8 mouse cellular contexts compared by ENCODE assay signal in the genomic region with DNA sequence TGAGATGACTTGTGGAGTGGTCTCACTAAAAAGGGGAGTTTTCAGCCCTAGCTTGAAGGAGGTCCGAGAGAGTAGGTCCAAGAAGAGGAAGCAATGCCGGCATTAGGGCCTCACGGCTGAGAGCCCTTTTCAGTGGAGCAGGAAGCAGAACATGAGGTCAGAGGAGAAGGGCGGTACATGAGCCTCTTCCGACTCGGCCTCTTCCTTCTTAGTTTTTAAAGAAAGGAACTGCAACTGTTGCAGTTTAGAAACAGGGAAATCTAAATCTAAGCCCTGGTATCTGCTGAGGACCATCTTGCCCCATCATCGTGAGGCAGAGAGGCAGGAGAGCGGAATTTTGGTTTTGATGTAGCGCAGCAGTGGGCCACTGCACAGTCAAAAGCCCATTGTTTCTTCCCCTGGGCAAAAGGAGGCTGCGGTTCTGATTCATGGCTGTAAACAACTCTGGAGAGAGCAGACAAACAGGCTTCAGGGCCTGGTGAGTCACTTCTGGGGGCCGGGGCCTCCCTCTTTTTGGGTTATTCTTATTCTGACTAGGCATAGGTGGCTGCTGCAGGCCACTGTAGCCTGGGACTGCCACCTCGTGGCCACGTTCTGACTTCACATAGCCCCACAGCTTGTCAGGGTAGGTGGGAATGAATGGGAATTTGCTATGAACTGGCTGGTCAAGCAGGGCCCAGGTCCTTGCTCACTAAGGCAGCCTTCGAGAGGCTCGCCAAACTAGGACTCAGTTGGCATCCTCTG. TPM values are rescaled to one million over a fixed set of nuclear protein-coding genes. Genes with fewer than 3 reads are reported as not detected.
DNase-seq lines count a peak whose midpoint lies in the region; ATAC-seq and TF ChIP-seq lines count a peak whose summit lies in the region.

Gene Slc25a45 (plus strand): TSS at position 191 of the 744 bp plus-strand sequence.

- no peak for ATAC-seq in midbrain, embryonic 15.5 days (replicated peaks)
- peak; percentile 35 for ATAC-seq in intestine, postnatal 0 days
- ATAC-seq in midbrain, embryonic 12.5 days (ENCODE audit: low FRiP score, low read depth): no peak

- no peak within 1 kb of the TSS for H3K4me2 ChIP-seq in midbrain, embryonic 15.5 days
- H3K4me2 ChIP-seq in intestine, postnatal 0 days (replicated peaks; ENCODE audit: low read depth): peak within 1 kb of the TSS; percentile 21; the same call in 1 of the 2 replicates
- no peak within 1 kb of the TSS for H3K4me2 ChIP-seq in midbrain, embryonic 12.5 days (replicated peaks)

- peak within 1 kb of the TSS; percentile 24; the same call in 1 of the 2 replicates for H3K27ac ChIP-seq in midbrain, embryonic 10.5 days (replicated peaks)
- no peak within 1 kb of the TSS; the same call in 1 of the 2 replicates for H3K27ac ChIP-seq in midbrain, embryonic 15.5 days
- H3K27ac ChIP-seq in intestine, postnatal 0 days (ENCODE audit: low read depth, low read length): peak within 1 kb of the TSS; percentile 41; the same call in 1 of the 2 replicates
- 0 out of 2 replicates have a peak within 1 kb of the TSS, but pooled peaks have one; percentile 39 for H3K27ac ChIP-seq in midbrain, embryonic 12.5 days (replicated peaks)

- H3K4me3 ChIP-seq in midbrain, embryonic 10.5 days: 0 out of 2 replicates have a peak within 1 kb of the TSS, but pooled peaks have one; percentile 2
- H3K4me3 ChIP-seq in midbrain, embryonic 15.5 days: no peak within 1 kb of the TSS
- H3K4me3 ChIP-seq in intestine, postnatal 0 days (ENCODE audit: low read depth, low read length): no peak within 1 kb of the TSS
- H3K4me3 ChIP-seq in midbrain, embryonic 12.5 days: no peak within 1 kb of the TSS

- H3K36me3 ChIP-seq in midbrain, embryonic 10.5 days: peaks cover 4% of the 10 kb centered on the region
- no peaks in the 10 kb centered on the region for H3K36me3 ChIP-seq in midbrain, embryonic 15.5 days (replicated peaks)
- H3K36me3 ChIP-seq in intestine, postnatal 0 days (ENCODE audit: control insufficient read depth, insufficient read depth): no peaks in the 10 kb centered on the region
- no peaks in the 10 kb centered on the region for H3K36me3 ChIP-seq in midbrain, embryonic 12.5 days

- WGBS in midbrain, embryonic 10.5 days: 50% methylated on average over 15 of the region's 15 CpGs
- 45% methylated on average over 15 of the region's 15 CpGs for WGBS in midbrain, embryonic 15.5 days
- WGBS in intestine, postnatal 0 days: 45% methylated on average over 15 of the region's 15 CpGs
- 49% methylated on average over 15 of the region's 15 CpGs for WGBS in midbrain, embryonic 12.5 days

- intact Hi-C loops in left cerebral cortex, postnatal 4 days (cut with DNase I): loop anchor here (5.0 kb wide), 1 partner anchor 85 kb away; no protein-coding TSS in a partner anchor

- peak; percentile 92 for TF ChIP-seq CTCF in intestine, postnatal 0 days (IDR thresholded peaks at IDR 0.05; ENCODE audit: low read depth)

- H3K4me1 ChIP-seq in midbrain, embryonic 10.5 days: peaks cover 35% of the 10 kb centered on the region
- H3K4me1 ChIP-seq in midbrain, embryonic 15.5 days: peaks cover 21% of the 10 kb centered on the region
- H3K4me1 ChIP-seq in intestine, postnatal 0 days (replicated peaks; ENCODE audit: control insufficient read depth, insufficient read depth, low read length): peaks cover 2% of the 10 kb centered on the region; the same call in 1 of the 2 replicates
- peaks cover 19% of the 10 kb centered on the region for H3K4me1 ChIP-seq in midbrain, embryonic 12.5 days

- no peak within 1 kb of the TSS for H3K9ac ChIP-seq in midbrain, embryonic 15.5 days
- H3K9ac ChIP-seq in intestine, postnatal 0 days (ENCODE audit: low read depth, low read length): peak within 1 kb of the TSS; percentile 26; the same call in 1 of the 2 replicates
- H3K9ac ChIP-seq in midbrain, embryonic 12.5 days (replicated peaks): no peak within 1 kb of the TSS; the same call in 1 of the 2 replicates

- no peaks in the 10 kb centered on the region for H3K9me3 ChIP-seq in midbrain, embryonic 10.5 days (replicated peaks)
- no peaks in the 10 kb centered on the region for H3K9me3 ChIP-seq in midbrain, embryonic 15.5 days
- no peaks in the 10 kb centered on the region for H3K9me3 ChIP-seq in intestine, postnatal 0 days (ENCODE audit: control insufficient read depth)
- H3K9me3 ChIP-seq in midbrain, embryonic 12.5 days: no peaks in the 10 kb centered on the region

- peak; percentile 69 for DNase-seq in midbrain, embryonic 10.5 days (ENCODE audit: low spot score)
- peak; percentile 69 for DNase-seq in embryo, embryonic 9.5 days (ENCODE audit: extremely low spot score)
- no peak for DNase-seq in gonadal fat pad, adult 2 months (ENCODE audit: low read depth)
- DNase-seq in left cerebral cortex, postnatal 4 days: peak; percentile 76
- DNase-seq in spleen, adult 18-20 months: peak; percentile 55 to 72

- H3K27me3 ChIP-seq in midbrain, embryonic 10.5 days (ENCODE audit: low read depth, poor library complexity, severe bottlenecking): no peaks in the 10 kb centered on the region
- H3K27me3 ChIP-seq in midbrain, embryonic 15.5 days (replicated peaks): no peaks in the 10 kb centered on the region
- H3K27me3 ChIP-seq in intestine, postnatal 0 days (replicated peaks; ENCODE audit: control insufficient read depth, insufficient read depth, low read length): no peaks in the 10 kb centered on the region
- no peaks in the 10 kb centered on the region for H3K27me3 ChIP-seq in midbrain, embryonic 12.5 days

RNA-seq across cellular contexts. Expression of gene Slc25a45, which starts in this region (rescaled TPM):
- polyA plus RNA-seq in midbrain, embryonic 10.5 days (2016; fragmentation: Nextera tagmentation; extraction: Ambion mirVana): 2.3 and 2.6 TPM in 2 replicates
- polyA plus RNA-seq in midbrain, embryonic 15.5 days (2015; fragmentation: Nextera tagmentation; extraction: Ambion mirVana): 2.0 and 2.9 TPM in 2 replicates
- polyA plus RNA-seq in gonadal fat pad, adult 2 months (2012; rRNA removed): 17.3 and 25.7 TPM in 2 replicates
- polyA plus RNA-seq in intestine, postnatal 0 days (2015; fragmentation: Nextera tagmentation; extraction: Ambion mirVana): 3.8 and 4.0 TPM in 2 replicates
- total RNA-seq in left cerebral cortex, postnatal 4 days (2021): 1 to 10 TPM; 1.4 to 2.0 TPM
- polyA plus RNA-seq in midbrain, embryonic 12.5 days (2016; fragmentation: Nextera tagmentation; extraction: Ambion mirVana): 1.9 and 3.4 TPM in 2 replicates
